Mouse (Mus musculus) cerebellum, postnatal 10 days (tissue): Measurements from ENCODE around the gene Tmem184a.

ENCODE experiments used
- DNase-seq, 2 experiments: peaks; one replicate each; pipeline ENCODE4 v3.0.0; 2021; ENCODE audit warnings: mixed read lengths in 2 of 2

Gene Tmem184a

DNA sequence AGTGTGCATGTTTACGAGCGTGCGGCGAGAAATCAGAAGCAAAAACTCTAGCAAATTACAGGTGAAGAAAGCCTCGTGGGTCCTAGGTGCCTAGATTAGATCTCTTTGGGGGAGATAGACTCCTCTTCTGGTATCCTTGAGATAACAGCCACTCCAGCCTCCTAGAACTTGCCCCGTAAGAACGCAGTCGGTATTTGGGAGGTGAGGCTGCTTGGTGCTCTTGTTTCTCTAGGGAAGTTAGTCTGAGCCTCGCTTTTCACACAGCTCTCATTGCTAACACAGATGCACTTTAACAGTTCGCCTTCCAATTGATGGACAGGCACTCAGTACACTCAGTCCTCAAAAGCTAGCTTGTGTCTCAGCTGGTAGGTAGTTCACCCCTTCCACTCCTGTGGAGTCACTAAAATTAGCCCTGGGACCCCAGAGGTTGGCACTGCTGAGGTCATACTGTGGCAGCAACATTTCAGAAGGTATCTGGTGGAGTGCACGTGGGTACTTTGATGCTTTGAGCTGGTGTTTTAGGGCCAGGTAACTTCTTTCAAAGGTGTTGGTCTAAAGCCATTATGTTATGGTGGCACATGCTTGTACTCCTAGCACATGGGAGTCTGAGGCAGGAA, 27.4 kb downstream of the Tmem184a start:
- DNase-seq = no peak

DNA sequence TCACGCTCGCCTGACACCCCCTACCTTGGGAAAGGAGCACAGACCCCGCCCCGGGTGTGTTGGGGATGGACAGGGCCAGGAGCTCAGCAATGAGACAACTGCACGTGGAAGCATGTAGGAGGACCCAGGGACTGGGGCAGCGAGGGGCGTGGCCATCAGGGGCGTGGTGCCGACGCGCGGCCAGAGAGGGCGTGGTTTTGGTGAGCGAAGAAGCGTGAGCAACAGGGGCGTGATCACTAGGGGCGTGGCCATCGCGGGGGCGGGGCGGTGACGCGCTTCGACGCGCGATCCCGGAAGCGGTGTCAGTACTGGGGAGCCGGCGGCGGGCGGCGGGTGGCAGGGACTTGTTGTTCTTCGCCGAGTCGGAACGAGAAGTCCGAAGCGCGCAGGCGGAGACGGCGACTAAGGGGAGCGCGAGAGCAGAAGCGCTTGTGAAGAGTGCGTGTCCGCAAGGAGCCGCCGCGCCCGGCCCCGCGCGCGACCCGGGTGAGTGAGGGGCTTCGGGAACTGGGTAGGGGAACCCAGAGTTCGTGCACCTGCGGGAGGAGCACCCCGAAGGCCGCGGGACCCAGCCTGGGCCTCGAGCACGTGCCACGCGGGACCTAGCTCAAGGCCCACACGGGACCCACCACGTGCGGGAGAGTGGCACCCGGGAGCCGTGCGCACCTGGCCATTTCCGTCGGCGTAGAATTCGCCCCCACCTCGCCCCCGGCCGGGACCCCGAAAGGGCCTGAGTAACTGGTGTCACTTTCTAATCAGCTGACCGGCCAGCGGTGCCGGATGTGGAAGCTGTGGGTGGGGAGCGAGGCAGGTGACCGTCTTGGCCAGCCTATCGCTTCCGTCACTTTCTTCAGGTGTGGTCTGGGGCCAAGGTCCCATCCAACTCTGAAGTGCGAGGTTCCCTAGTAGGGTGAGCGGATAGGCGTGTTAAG, 28.2 kb downstream of the Tmem184a start, which contains the start of gene Mafk:
Mafk (plus strand) TSS at position 287 of the 932 bp plus-strand sequence.
- peak; percentile 92 to 95 for DNase-seq

DNA sequence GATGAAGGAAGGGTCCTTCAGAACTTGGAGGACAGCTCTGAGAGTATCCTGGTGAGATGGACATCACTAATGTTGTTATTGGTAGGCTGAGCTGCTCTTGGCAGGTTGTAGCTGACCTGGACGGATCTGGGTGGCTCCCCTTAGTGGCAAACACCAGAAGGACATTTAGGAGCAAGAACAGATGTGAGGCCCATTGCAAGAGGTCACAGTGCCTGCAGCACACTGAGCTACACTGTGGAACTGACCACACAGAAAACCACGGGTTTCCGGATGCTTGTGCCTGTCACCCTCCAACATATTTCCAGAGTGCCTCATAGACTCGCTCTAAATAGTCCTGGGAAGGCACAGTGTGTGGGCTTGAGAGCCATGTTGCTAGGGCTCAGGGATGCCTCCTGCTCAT, 30.3 kb downstream of the Tmem184a start:
- no peak for DNase-seq

DNA sequence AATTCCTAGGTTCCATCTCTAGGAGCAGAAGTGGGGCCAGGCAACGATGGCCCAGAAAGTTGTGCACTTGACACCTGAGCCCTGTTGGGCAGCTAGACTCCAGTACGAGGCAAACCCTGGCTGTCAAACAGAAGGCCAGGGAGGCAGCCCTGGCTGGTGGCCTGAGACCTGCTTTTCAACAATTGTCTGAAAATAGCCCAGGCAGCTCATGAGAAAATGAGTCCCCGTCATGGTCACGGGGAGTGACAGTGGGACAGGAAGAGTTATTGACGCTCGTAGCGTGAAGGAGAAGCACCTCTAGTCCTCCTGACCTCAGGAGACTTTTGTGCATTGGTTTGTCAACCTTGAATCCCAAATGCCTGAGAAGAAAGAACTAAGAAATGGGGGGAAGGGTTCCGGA, 38.3 kb downstream of the Tmem184a start:
- DNase-seq = no peak

DNA sequence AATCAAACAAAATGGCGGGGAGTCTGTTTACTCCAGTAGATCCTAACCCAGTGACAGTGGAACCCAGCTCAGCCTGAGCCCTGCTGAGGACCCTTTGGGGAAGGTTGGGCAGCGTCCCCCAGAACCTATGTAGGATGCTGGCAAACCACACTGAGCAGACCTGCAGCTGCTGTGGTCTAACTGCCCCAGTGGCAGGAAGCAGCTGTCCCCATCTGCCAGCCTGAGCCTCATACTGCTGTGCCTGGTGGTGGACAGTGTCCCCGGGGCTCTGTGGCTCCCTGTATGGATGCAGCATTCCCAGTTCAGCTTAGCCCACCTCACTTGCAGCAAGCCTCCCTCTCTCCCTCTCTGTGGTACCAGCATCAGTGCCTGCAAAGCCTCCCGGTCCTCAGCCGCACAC, 42.8 kb downstream of the Tmem184a start:
- no peak for DNase-seq

DNA sequence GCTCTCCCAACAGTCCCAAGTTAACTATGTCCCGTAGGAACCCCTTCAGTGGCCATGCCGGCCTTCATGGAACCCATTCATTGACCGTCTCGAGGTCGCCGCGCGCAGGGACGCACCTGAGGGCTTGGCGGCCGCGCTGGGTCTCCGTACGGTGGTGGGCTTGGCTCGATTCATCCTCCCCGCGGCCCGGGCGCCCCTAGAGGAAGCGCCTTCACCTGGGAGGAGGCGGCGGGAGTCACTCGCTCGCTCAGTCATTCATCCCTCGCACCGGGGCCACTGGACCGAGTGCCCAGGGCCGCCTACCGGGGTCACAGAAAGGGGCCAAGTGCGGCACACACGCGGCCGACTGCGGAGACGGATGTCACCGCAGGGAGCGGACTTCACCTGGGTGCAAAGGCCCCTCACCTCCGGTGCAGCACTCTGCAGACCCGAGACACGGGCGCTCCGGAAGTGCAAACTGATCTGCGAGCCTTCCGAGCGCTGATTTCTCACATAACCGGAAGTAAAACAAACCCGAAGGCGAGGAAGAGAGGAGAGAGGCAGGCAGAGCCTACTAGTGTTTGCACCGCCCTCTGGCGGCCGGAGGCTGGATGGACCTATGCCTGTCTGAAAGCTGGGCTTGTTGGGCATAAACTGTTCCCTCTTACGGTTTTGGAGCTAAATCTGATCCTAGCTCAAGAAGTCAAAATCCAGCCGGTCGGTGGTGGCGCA, 44.3 kb downstream of the Tmem184a start, which contains the start of gene Ints1:
Ints1 (minus strand) TSS at position 459 of the 711 bp plus-strand sequence.
- peak; percentile 98 to 99 for DNase-seq

DNA sequence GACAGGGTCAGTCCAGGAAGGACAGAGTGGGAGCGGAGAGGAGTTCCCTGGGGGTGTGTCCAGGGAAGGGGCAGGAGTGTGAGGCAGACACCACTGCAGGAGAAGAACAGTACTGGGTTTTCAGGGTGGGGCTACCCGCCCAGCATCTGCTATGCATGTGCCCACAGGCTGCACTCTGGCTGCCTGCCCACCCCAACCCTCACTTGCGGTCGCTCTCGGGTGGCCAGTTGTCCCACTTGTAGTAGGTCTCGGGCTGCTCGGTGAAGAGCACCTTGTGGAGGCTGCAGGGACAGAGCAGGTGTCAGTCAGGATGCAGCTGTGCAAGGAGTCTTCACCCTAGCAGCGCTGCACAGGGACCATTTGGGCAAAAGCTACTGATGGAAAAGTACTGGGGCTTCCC, 51.5 kb downstream of the Tmem184a start:
- no peak for DNase-seq

DNA sequence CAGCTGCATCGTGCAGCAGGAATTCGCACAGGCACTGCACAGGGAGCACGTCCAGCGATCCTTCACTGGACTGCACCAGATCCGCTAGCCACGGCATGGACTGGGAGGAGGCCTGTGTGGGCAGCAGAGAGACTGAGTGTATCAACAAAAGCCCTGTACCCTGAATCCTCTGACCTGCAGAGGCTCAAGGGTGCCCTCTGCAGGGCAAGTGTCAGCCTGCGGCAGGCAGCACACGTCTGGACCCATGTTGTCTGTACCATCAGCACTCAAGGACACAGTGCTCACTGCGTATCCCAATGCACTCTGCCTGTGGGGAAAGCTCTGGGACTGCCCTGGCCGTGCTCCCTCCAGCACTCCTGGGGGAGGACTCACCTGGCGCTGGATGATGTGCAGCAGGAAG, 55.4 kb downstream of the Tmem184a start:
- peak; percentile 57 to 62 for DNase-seq

DNA sequence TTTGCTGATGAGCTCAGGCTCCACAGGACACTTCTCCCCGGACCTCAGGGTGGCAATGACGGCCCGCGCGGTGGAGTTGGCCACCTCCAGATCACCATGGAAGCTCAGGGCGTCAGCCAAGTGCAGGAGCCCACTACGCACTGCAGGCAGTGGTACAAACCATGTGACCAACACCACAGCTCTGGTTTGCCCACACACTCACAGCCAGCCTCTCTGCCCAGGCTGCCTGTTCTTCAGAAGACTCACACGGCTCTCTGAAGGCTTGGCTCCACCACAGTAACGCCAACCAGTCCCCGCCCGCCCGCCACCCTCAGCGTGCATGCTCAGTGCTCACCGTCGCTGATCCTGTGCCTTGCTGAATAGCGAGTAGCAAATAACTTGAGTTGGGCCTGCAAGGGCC, 61.6 kb downstream of the Tmem184a start:
- DNase-seq = no peak

DNA sequence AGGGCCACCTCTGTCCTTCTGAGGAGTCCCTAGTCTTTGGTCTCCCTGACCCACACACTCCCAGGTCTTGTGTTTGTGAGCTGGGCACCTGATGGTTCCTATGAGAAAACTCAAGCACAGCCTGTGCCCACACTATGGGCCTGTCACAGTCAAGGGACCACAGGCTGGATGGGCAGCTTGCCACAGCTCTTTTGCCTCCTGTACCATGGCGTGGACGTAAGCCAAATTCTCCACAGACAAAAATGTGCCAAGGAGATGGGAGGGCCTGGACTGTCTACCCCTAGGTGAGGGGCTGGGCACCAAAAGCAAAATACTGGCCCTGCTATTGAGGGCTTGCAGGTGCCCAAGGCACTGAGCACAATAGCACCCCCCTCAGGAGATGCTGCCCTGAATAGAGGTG, 63.1 kb downstream of the Tmem184a start:
- peak; percentile 59 to 62 for DNase-seq

DNA sequence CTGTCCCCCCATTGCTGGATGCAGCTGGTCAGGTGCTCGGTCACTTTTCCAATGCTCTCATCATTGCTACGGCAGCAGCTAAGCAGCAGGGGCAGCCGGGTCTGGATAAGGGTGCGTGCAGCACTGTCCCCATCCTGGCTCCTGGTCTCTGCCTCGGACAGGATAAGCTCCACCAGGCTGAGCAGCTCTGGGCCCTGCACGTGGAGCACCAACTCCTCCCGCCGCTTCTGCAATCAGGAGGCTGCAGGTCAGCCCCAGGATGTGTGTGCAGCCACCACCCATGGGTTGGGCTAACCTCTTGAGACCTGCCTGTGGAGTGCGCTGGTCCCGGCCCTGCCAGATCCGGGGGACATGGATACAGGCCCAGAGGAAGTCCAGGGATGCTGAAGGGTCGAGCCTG, 63.6 kb downstream of the Tmem184a start:
- no peak for DNase-seq

DNA sequence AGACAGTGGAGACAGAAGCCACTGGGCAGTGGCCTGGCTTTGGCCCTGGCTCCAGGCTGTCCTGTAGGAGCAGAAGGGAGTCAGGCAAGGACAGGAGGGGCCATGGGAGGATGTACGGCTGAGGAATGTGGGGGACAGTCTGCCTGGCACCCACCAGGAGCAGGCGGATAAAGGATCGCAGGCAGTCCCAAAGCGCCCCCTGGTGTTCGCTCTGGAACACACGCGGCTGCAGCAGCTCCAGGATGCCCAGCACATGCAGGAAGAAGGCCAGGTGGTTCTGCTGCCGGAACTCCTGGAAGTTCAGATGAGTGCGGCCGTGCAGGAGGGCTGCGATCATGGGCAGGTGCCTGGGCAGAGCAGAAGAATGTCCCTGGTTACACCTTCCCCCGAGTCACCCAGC, 65.0 kb downstream of the Tmem184a start:
- DNase-seq = peak; percentile 81 to 85
